Comparison of ENCODE assay signal across 22 mouse cellular contexts in genomic region chr4:149344311-149344710, GRCm38 (mm10). TPM values are rescaled to one million over a fixed set of nuclear protein-coding genes. Genes with fewer than 3 reads are reported as not detected.
DNase-seq lines count a peak whose midpoint lies in the region; ATAC-seq and TF ChIP-seq lines count a peak whose summit lies in the region.
"Had no signal": no experiment of that assay in that cellular context is flagged by ENCODE, and none has a peak within 500 bp of the region (broad histone marks: within the 10 kb centered on the region; RNA-seq: fewer than 3 reads in every experiment).

No protein-coding gene starts in this region.

- intact Hi-C loops in gastrocnemius, adult 2 months (cut with DNase I): no loop called here
- intact Hi-C loops in heart, postnatal 25 days (cut with DNase I): no loop called here

- H3K9ac ChIP-seq in heart, embryonic 14.5 days (ENCODE audit: low read length): no peak overlapping the region
- H3K9ac ChIP-seq in heart, postnatal 0 days (replicated peaks; ENCODE audit: low read depth, low read length): no peak overlapping the region
- H3K9ac ChIP-seq: embryonic facial prominence, embryonic 15.5 days; hindbrain, embryonic 15.5 days had no signal

- no peak overlapping the region for H3K4me2 ChIP-seq in heart, embryonic 14.5 days (ENCODE audit: low read length)
- no peak overlapping the region for H3K4me2 ChIP-seq in heart, postnatal 0 days (ENCODE audit: low read depth, low read length)
- H3K4me2 ChIP-seq: embryonic facial prominence, embryonic 15.5 days; hindbrain, embryonic 15.5 days had no signal

- H3K27ac ChIP-seq in gastrocnemius, adult 2 months: peak overlapping the region; percentile 21; the same call in 1 of the 2 replicates
- H3K27ac ChIP-seq in heart, embryonic 10.5 days: peak overlapping the region; percentile 43
- peak overlapping the region; percentile 16 to 39; a peak in 1 of 4 replicates for H3K27ac ChIP-seq in heart, embryonic 14.5 days (replicated peaks in 1 of 2; ENCODE audit: control insufficient read depth in 1 of 2, insufficient read depth in 1 of 2, low read depth in 2 of 2, low read length in 2 of 2)
- peak overlapping the region; percentile 21; the same call in 1 of the 2 replicates for H3K27ac ChIP-seq in heart, postnatal 0 days (ENCODE audit: low read depth)
- H3K27ac ChIP-seq: embryonic facial prominence, embryonic 15.5 days; forebrain, embryonic 10.5 days; hindbrain, embryonic 10.5 days; hindbrain, embryonic 15.5 days had no signal

- no peak for TF ChIP-seq EP300 in heart, postnatal 0 days (IDR thresholded peaks at IDR 0.05; ENCODE audit: low read depth)

- peaks cover 93% of the 10 kb centered on the region for H3K36me3 ChIP-seq in heart, embryonic 10.5 days
- peaks cover 89% of the 10 kb centered on the region for H3K36me3 ChIP-seq in heart, embryonic 14.5 days (ENCODE audit: control insufficient read depth, insufficient read depth, low read length)
- peaks cover 77% of the 10 kb centered on the region for H3K36me3 ChIP-seq in heart, postnatal 0 days (replicated peaks; ENCODE audit: control insufficient read depth, insufficient read depth, low read length)

- TF ChIP-seq CTCF in gastrocnemius, adult 2 months (IDR thresholded peaks at IDR 0.05): no peak
- no peak for TF ChIP-seq CTCF in heart, postnatal 0 days (IDR thresholded peaks at IDR 0.05; ENCODE audit: low read depth)

- no peak for DNase-seq in gastrocnemius, adult 2 months
- DNase-seq in gastrocnemius, adult 8-10 months (ENCODE audit: low spot score in 2 of 2): no peak
- no peak for DNase-seq in heart, embryonic 10.5 days (ENCODE audit: low spot score)
- DNase-seq in heart, postnatal 25 days (ENCODE audit: low spot score): no peak
- no peak for DNase-seq in heart, postnatal 0 days (ENCODE audit: low spot score)
- DNase-seq: adrenal gland, adult 2 months; adrenal gland, postnatal 25 days; cerebellum, adult 9-11 months; cerebellum, postnatal 36 days; gastrocnemius, postnatal 25 days; kidney, adult 8-10 months had no signal

- H3K9me3 ChIP-seq in heart, embryonic 10.5 days: no peaks in the 10 kb centered on the region
- H3K9me3 ChIP-seq in heart, embryonic 14.5 days (ENCODE audit: control insufficient read depth, low read length): no peaks in the 10 kb centered on the region
- no peaks in the 10 kb centered on the region for H3K9me3 ChIP-seq in heart, postnatal 0 days (replicated peaks; ENCODE audit: control insufficient read depth, low read length)
- H3K9me3 ChIP-seq: embryonic facial prominence, embryonic 15.5 days; forebrain, embryonic 10.5 days; hindbrain, embryonic 10.5 days; hindbrain, embryonic 15.5 days had no signal

- no peaks in the 10 kb centered on the region for H3K27me3 ChIP-seq in heart, embryonic 10.5 days (ENCODE audit: insufficient read depth, poor library complexity, severe bottlenecking)
- no peaks in the 10 kb centered on the region for H3K27me3 ChIP-seq in heart, embryonic 14.5 days (ENCODE audit: control insufficient read depth, insufficient read depth, low read length)
- H3K27me3 ChIP-seq in heart, postnatal 0 days (ENCODE audit: control insufficient read depth, insufficient read depth, low read length): no peaks in the 10 kb centered on the region
- H3K27me3 ChIP-seq: CH12.LX; embryonic facial prominence, embryonic 15.5 days; hindbrain, embryonic 15.5 days; Patski had no signal

- ATAC-seq in heart, embryonic 14.5 days (ENCODE audit: insufficient number of reproducible peaks, insufficient read depth, low FRiP score, low read depth): no peak
- no peak for ATAC-seq in heart, postnatal 0 days (ENCODE audit: insufficient read depth, low read depth)
- ATAC-seq in activated CD4-positive, CD25-positive, alpha-beta regulatory T cell, adult 4 months: no peak
- ATAC-seq: forebrain, embryonic 14.5 days; intestine, embryonic 16.5 days; Patski had no signal

- no peak overlapping the region for H3K4me3 ChIP-seq in gastrocnemius, adult 2 months
- no peak overlapping the region for H3K4me3 ChIP-seq in heart, embryonic 10.5 days
- H3K4me3 ChIP-seq in heart, embryonic 14.5 days (ENCODE audit: control insufficient read depth in 1 of 2, insufficient read depth in 1 of 2, low read depth in 1 of 2, low read length in 2 of 2): no peak overlapping the region
- no peak overlapping the region for H3K4me3 ChIP-seq in heart, postnatal 0 days (ENCODE audit: low read depth, low read length)
- H3K4me3 ChIP-seq: embryonic facial prominence, embryonic 15.5 days; erythroblast, embryonic 14.5 days; forebrain, embryonic 10.5 days; hindbrain, embryonic 10.5 days; hindbrain, embryonic 15.5 days had no signal

- WGBS in heart, embryonic 10.5 days: 79% methylated on average over 8 of the region's 8 CpGs
- WGBS in heart, embryonic 14.5 days: 59% methylated on average over 8 of the region's 8 CpGs
- WGBS in heart, postnatal 0 days: 52% methylated on average over 8 of the region's 8 CpGs

- peaks cover 45% of the 10 kb centered on the region for H3K4me1 ChIP-seq in heart, embryonic 10.5 days
- H3K4me1 ChIP-seq in heart, embryonic 14.5 days (ENCODE audit: control insufficient read depth in 2 of 2, insufficient read depth in 2 of 2, low read length in 2 of 2): peaks cover 22 to 33% of the 10 kb centered on the region in 2 experiments
- H3K4me1 ChIP-seq in heart, postnatal 0 days (ENCODE audit: control insufficient read depth, insufficient read depth): 0 out of 2 replicates have a peak, but pooled peaks cover 4% of the 10 kb centered on the region
- H3K4me1 ChIP-seq: embryonic facial prominence, embryonic 15.5 days; hindbrain, embryonic 15.5 days had no signal

RNA-seq across cellular contexts. Expression of gene Kif1b, which starts 36.8 kb away (rescaled TPM):
- 100 to 1,000 TPM; 256 to 358 TPM for total RNA-seq in gastrocnemius, adult 2 months (2021)
- total RNA-seq in gastrocnemius, adult 8-10 months (2022): 100 to 1,000 TPM; 281 to 318 (median 297) TPM
- 44.8 and 56.6 TPM in 2 replicates for polyA plus RNA-seq in heart, embryonic 10.5 days (2016; fragmentation: Nextera tagmentation; extraction: Ambion mirVana)
- total RNA-seq in heart, postnatal 25 days (2021): 100 to 1,000 TPM; 149 to 151 TPM
- 47.1 and 51.9 TPM in 2 replicates for polyA plus RNA-seq in heart, embryonic 14.5 days (2014; fragmentation: Nextera tagmentation; extraction: Ambion mirVana)
- total RNA-seq in heart, postnatal 0 days (2014; rRNA removed; ENCODE audit: low replicate concordance): 62.9 and 63.3 TPM in 2 replicates
- 44.2 and 45.0 TPM in 2 replicates for polyA plus RNA-seq in heart, postnatal 0 days (2015; fragmentation: Nextera tagmentation; extraction: Ambion mirVana)
- polyA plus RNA-seq in activated CD4-positive, CD25-positive, alpha-beta regulatory T cell, adult 4 months (2017; shearing (Covaris generic)): 10 to 100 TPM; 11.0 to 15.4 TPM
- polyA plus RNA-seq: erythroblast, embryonic 14.5 days had no signal
